Mouse (Mus musculus): ENCODE data around the gene 1110051M20Rik. TPM values are rescaled to one million over a fixed set of nuclear protein-coding genes. Genes with fewer than 3 reads are reported as not detected.

1110051M20Rik gene
- polyA plus RNA-seq, 1 experiment = 10.3 TPM

- Histone ChIP-seq H3K27me3 (ENCODE audit: control insufficient read depth, insufficient read depth, low read length) (no peaks in the 10 kb centered on the region), H3K4me1 (replicated peaks; ENCODE audit: control insufficient read depth, insufficient read depth, low read length) (no peaks in the 10 kb centered on the region; the same call in 1 of the 2 replicates), H3K36me3 (ENCODE audit: control insufficient read depth, insufficient read depth, low read length) (no peaks in the 10 kb centered on the region), H3K27ac (ENCODE audit: control insufficient read depth, insufficient read depth, low read length) (no peak overlapping the region), H3K4me3 (ENCODE audit: control insufficient read depth, insufficient read depth, low read length) (no peak overlapping the region)
- WGBS = 80% methylated on average over 7 of the region's 7 CpGs
- no peak for TF ChIP-seq POLR2A (IDR thresholded peaks at IDR 0.05; ENCODE audit: control insufficient read depth, extremely low read depth, insufficient read depth, low read length, poor library complexity)
- TF ChIP-seq CTCF (IDR thresholded peaks at IDR 0.05; ENCODE audit: borderline replicate concordance, control insufficient read depth, extremely low read depth, insufficient read depth, low read length, poor library complexity) = no peak
- DNase-seq = no peak
Observed at GRCm38 (mm10) chr2:91470055-91470647, 25.6 kb upstream of the 1110051M20Rik start.

DNA sequence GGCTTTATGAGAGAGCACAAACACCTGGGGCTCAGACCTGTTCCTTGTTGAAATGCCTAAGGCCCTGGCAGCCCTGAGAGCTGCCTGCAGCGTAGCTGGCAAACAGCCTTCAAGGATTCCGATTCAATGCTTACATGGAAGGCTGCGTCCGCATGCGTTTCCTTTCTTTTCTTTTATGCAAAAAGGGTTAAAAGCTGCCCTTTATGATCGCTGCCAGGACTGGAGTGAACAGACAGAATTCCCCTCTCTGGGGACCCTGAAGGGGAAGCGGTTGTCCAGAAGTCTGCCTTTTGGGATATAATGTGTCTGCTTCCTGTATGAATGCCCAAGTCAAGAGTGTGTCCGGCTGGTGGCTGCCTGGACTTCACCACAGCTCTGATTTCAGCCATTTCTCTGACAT lies 23.1 kb upstream of the 1110051M20Rik start:
- DNase-seq = no peak
- WGBS = 84% methylated on average over 8 of the region's 8 CpGs
- Histone ChIP-seq H3K4me1 (replicated peaks; ENCODE audit: control insufficient read depth, insufficient read depth, low read length) (no peaks in the 10 kb centered on the region; the same call in 1 of the 2 replicates), H3K4me3 (ENCODE audit: control insufficient read depth, insufficient read depth, low read length) (no peak overlapping the region), H3K27me3 (ENCODE audit: control insufficient read depth, insufficient read depth, low read length) (no peaks in the 10 kb centered on the region), H3K36me3 (ENCODE audit: control insufficient read depth, insufficient read depth, low read length) (no peaks in the 10 kb centered on the region), H3K27ac (ENCODE audit: control insufficient read depth, insufficient read depth, low read length) (no peak overlapping the region)
- TF ChIP-seq CTCF (IDR thresholded peaks at IDR 0.05; ENCODE audit: borderline replicate concordance, control insufficient read depth, extremely low read depth, insufficient read depth, low read length, poor library complexity) (no peak), POLR2A (IDR thresholded peaks at IDR 0.05; ENCODE audit: control insufficient read depth, extremely low read depth, insufficient read depth, low read length, poor library complexity) (no peak)

GRCm38 (mm10) chr2:91465934-91466333 lies 21.4 kb upstream of the 1110051M20Rik start:
- Histone ChIP-seq H3K4me3 (ENCODE audit: control insufficient read depth, insufficient read depth, low read length) (no peak overlapping the region), H3K4me1 (replicated peaks; ENCODE audit: control insufficient read depth, insufficient read depth, low read length) (no peaks in the 10 kb centered on the region; the same call in 1 of the 2 replicates), H3K27ac (ENCODE audit: control insufficient read depth, insufficient read depth, low read length) (no peak overlapping the region), H3K36me3 (ENCODE audit: control insufficient read depth, insufficient read depth, low read length) (no peaks in the 10 kb centered on the region), H3K27me3 (ENCODE audit: control insufficient read depth, insufficient read depth, low read length) (no peaks in the 10 kb centered on the region)
- DNase-seq = no peak
- no peak for TF ChIP-seq CTCF (IDR thresholded peaks at IDR 0.05; ENCODE audit: borderline replicate concordance, control insufficient read depth, extremely low read depth, insufficient read depth, low read length, poor library complexity)
- no peak for TF ChIP-seq POLR2A (IDR thresholded peaks at IDR 0.05; ENCODE audit: control insufficient read depth, extremely low read depth, insufficient read depth, low read length, poor library complexity)
- 95% methylated on average over 3 of the region's 3 CpGs for WGBS

GRCm38 (mm10) chr2:91462681-91463080 lies 18.2 kb upstream of the 1110051M20Rik start:
- 75% methylated on average over 12 of the region's 12 CpGs for WGBS
- TF ChIP-seq POLR2A (IDR thresholded peaks at IDR 0.05; ENCODE audit: control insufficient read depth, extremely low read depth, insufficient read depth, low read length, poor library complexity) = no peak
- no peak for TF ChIP-seq CTCF (IDR thresholded peaks at IDR 0.05; ENCODE audit: borderline replicate concordance, control insufficient read depth, extremely low read depth, insufficient read depth, low read length, poor library complexity)
- Histone ChIP-seq H3K36me3 (ENCODE audit: control insufficient read depth, insufficient read depth, low read length) (no peaks in the 10 kb centered on the region), H3K27me3 (ENCODE audit: control insufficient read depth, insufficient read depth, low read length) (peaks cover 14% of the 10 kb centered on the region), H3K27ac (ENCODE audit: control insufficient read depth, insufficient read depth, low read length) (no peak overlapping the region), H3K4me1 (replicated peaks; ENCODE audit: control insufficient read depth, insufficient read depth, low read length) (peaks cover 16% of the 10 kb centered on the region), H3K4me3 (ENCODE audit: control insufficient read depth, insufficient read depth, low read length) (no peak overlapping the region)
- DNase-seq = no peak

DNA sequence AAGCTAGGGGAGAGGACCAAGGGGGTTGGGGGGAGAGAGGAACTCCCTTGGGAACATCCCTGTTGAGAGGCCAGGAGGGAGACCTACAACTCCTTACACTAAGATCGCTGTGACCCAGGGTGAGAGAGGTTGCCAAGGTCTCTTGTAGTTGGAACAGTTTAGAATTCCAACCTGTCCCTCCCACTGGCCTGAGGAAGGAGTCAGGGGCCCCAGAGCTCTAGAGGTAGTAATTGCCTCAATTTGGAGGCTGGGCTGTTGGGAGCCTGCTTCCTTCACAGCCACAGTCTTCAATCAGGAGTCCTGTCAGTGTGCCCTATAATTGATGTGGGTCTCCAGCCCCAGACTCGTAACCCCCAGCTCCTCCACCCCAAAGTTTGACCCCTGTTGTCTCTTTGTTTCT lies 17.7 kb upstream of the 1110051M20Rik start:
- no peak overlapping the region for H3K27ac ChIP-seq (ENCODE audit: control insufficient read depth, insufficient read depth, low read length)
- H3K4me3 ChIP-seq (ENCODE audit: control insufficient read depth, insufficient read depth, low read length) = no peak overlapping the region
- DNase-seq = no peak
- H3K36me3 ChIP-seq (ENCODE audit: control insufficient read depth, insufficient read depth, low read length) = no peaks in the 10 kb centered on the region
- WGBS = 95% methylated on average over 2 of the region's 2 CpGs
- TF ChIP-seq POLR2A (IDR thresholded peaks at IDR 0.05; ENCODE audit: control insufficient read depth, extremely low read depth, insufficient read depth, low read length, poor library complexity) (no peak), CTCF (IDR thresholded peaks at IDR 0.05; ENCODE audit: borderline replicate concordance, control insufficient read depth, extremely low read depth, insufficient read depth, low read length, poor library complexity) (no peak)
- peaks cover 15% of the 10 kb centered on the region for H3K27me3 ChIP-seq (ENCODE audit: control insufficient read depth, insufficient read depth, low read length)
- peaks cover 17% of the 10 kb centered on the region for H3K4me1 ChIP-seq (replicated peaks; ENCODE audit: control insufficient read depth, insufficient read depth, low read length)

DNA sequence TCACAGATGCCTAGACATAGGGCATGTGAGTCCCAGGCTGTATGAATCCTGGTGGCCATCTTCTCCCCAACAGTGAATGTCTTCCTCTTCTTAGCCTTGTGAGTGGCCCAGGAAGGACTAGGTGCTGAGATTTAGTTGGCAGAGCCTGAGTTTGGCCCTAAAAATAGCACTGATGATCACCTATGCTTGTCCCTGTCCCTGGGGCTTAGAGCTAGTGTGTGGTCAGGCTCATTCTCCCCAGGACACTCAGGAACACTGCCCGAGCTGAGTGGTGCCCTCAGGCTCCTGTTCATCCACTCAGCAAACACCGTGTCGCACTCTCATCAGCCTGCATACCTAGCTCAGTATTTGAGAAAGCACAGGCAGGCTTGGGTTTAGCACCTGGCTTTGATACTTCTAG lies 16.8 kb upstream of the 1110051M20Rik start:
- TF ChIP-seq POLR2A (IDR thresholded peaks at IDR 0.05; ENCODE audit: control insufficient read depth, extremely low read depth, insufficient read depth, low read length, poor library complexity) = no peak
- TF ChIP-seq CTCF (IDR thresholded peaks at IDR 0.05; ENCODE audit: borderline replicate concordance, control insufficient read depth, extremely low read depth, insufficient read depth, low read length, poor library complexity) = no peak
- 88% methylated on average over 3 of the region's 3 CpGs for WGBS

GRCm38 (mm10) chr2:91460771-91461170 lies 16.3 kb upstream of the 1110051M20Rik start:
- Histone ChIP-seq H3K4me3 (ENCODE audit: control insufficient read depth, insufficient read depth, low read length) (no peak overlapping the region), H3K27ac (ENCODE audit: control insufficient read depth, insufficient read depth, low read length) (no peak overlapping the region), H3K4me1 (replicated peaks; ENCODE audit: control insufficient read depth, insufficient read depth, low read length) (peaks cover 17% of the 10 kb centered on the region), H3K36me3 (ENCODE audit: control insufficient read depth, insufficient read depth, low read length) (no peaks in the 10 kb centered on the region), H3K27me3 (ENCODE audit: control insufficient read depth, insufficient read depth, low read length) (peaks cover 18% of the 10 kb centered on the region)
- 81% methylated on average over 7 of the region's 7 CpGs for WGBS
- no peak for TF ChIP-seq POLR2A (IDR thresholded peaks at IDR 0.05; ENCODE audit: control insufficient read depth, extremely low read depth, insufficient read depth, low read length, poor library complexity)
- no peak for TF ChIP-seq CTCF (IDR thresholded peaks at IDR 0.05; ENCODE audit: borderline replicate concordance, control insufficient read depth, extremely low read depth, insufficient read depth, low read length, poor library complexity)
- DNase-seq = no peak

More for the DNA sequence above, 16.8 kb upstream of the 1110051M20Rik start:
- DNase-seq = no peak
- peaks cover 17% of the 10 kb centered on the region for H3K4me1 ChIP-seq (replicated peaks; ENCODE audit: control insufficient read depth, insufficient read depth, low read length)
- H3K4me3 ChIP-seq (ENCODE audit: control insufficient read depth, insufficient read depth, low read length) = no peak overlapping the region
- no peak overlapping the region for H3K27ac ChIP-seq (ENCODE audit: control insufficient read depth, insufficient read depth, low read length)
- peaks cover 18% of the 10 kb centered on the region for H3K27me3 ChIP-seq (ENCODE audit: control insufficient read depth, insufficient read depth, low read length)
- H3K36me3 ChIP-seq (ENCODE audit: control insufficient read depth, insufficient read depth, low read length) = no peaks in the 10 kb centered on the region
